Mouse (Mus musculus): ENCODE results near the gene Vill.

The Vill gene

DNA sequence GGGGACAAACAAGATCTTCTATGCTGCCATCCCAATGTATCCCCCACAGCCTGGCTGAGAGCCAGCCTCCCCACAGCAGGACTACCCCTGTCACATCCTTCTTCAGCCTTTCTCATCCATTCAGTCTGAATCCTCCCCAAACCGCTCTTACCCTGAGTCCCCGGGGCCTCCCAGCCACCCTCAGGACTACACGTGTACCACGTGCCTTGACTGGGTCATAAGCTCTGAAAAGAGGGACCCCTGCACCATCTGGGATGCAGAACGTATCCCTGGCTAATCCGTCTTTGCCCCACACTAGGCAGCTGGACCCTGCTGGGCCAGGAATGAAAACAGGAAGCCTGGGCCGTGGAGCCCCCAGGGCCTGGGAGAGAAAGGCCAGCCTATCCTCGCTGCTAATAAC lies 29.5 kb downstream of the Vill start:
- DNase-seq = no peak

DNA sequence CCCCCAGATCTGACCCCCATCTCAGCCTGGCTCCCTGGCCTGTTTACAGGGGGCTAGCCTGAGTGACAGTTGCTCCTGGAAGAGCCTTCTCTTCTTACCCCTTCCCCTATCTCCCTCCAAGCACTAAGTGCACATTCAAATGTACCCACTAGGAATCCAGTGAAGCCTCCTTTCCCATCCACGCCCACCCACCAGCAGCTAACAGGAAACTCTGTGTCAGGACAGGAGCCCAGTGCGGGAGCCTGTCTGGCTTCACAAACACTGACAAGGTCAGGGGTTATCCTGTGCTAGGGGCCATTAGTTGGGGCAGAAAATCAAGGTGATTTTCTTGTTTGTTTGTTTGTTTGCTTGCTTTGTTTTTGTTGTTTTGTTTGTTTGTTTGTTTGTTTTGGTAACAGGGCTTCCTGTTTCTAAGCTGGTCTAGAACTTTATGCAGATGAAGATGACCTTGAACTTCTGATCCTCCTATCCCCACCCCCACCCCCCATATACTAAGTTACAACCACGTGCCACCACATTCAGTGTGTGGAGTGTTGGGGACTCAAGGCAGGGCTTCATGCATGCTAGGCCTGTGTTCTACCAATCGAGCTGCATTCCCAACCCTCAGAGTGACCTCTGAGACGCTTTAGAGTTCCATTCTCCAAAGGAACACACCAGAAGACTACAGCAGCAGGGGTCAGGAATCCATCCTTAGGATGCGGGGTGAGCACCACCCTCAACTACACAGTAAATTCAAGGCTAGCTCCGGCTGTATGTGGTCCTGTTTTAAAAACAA lies 30.3 kb downstream of the Vill start:
- DNase-seq = no peak

DNA sequence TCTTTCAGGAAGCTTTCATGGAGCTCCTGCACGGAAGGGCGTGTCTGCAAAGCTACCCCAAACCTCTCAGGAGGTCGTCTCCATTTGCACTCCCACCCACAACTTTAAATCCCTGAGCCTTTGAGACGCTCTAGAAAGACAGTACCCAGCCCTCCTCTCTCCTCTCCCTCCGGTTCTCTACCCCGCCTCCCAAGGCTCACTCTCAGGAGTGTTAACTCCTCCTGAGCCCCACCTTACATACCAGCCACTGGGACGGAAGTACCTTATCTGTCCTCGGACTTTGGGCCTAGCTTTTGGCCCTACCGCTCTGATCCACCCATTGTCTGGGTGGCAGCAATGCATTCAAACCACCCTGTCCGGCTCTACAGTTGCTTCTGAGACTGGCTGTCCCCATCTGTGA lies 31.4 kb downstream of the Vill start:
- no peak for DNase-seq

DNA sequence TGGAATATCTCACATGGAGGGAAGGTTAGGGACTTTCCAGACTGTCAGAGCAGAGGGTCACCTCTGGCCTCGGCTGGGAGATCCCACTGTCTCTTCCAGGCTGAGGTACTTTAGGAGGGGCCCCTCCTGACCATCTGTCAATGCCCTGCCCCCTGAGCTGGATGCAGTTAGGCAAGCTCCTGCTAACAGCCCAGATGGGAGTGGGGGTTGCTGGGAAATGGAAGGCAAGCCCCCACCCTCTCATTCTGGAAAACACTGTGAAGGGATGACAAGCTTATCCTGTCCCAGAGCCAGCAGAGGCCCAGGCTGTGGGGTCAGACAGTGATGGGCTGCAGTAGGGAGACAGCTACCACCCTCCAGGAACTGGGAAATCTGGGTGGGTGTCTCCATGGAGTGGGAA lies 33.9 kb downstream of the Vill start:
- no peak for DNase-seq

DNA sequence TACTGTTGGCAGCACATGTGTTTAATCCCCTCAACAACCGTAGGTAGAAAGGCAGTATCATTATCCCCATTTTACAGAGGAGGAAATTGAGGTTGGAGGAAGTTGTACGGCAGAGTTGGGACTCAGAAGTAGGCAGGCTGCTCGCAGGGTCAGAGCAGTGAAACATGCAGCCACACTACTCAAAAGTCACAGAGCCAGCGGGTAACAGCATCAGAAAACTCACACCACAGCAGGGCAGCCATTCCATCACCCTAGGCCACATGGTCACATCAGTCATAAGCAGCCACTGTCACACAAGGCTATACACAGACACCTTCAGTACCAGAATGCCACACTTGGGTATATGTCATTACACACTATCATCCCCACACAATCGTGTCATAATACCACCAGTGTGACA lies 34.7 kb downstream of the Vill start:
- DNase-seq = no peak

DNA sequence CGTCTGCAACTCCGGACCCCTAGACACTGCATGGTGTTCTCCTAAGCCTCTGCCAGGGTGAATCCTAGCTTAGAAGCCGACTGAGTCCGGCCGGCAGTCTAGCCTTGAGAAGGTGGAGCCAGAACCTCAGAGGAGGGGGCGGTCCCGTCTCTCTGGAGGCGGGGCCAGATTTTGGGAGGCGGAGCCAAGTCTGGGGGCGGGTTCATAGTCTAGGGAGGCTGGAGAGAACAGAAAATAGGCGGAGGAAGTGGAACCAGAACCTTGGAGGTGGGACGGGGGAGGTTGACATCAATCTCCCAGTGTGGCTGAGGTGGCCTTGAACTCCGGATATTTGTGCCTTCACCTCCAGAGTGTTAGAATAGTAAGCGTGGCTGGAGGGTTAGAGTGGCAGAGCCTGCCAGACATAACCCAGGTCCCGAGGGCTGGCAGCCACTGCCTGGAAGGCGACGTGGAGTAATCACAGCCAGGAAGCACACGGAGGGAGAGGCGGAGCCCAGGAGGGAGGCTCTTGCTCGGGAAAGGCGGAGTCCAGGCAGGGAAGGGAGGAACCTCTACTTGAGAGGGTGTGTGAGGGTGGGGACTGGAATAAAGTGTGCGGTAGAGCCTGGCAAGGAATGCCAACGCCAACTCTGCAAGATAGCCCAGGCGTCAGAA lies 35.7 kb downstream of the Vill start:
- peak; percentile 95 for DNase-seq

DNA sequence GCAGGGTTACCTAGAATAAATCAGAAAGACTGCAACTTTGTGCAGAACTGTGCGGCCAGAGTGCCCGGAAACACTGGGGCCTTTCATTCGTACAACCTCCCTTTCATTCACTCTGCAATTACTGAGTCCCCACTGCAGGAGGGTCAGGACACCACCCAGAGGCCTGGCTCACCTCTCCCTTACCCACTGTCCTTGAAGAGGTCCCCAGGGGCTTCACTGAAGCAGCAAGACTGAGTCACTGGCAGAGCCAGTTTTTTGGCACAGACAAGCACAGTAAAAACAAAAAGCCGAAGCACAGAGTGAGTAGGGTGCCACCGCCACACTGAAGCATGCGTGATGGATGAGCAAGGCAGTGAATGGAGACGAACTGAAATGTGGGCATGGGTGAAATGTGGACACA lies 36.9 kb downstream of the Vill start:
- DNase-seq = no peak

DNA sequence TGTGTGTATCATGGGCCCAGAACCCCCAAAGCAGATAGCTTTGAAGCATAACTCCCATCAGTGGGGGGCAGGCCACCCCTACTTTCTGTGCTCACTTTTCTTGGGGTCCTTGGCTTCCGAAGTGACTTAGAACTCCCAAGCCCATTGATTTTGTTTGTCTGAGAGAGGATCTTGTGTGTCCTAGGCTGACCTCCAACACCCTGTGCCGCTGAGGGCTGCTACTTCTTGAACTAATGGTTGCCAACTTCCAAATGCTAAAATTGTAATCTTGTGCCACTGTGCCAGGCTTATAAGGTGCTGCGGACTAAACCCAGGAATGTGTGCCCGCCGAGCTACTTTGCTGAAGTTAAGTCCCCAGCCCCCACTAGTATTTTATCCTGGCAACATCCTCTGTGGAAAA lies 37.9 kb downstream of the Vill start:
- DNase-seq = no peak

DNA sequence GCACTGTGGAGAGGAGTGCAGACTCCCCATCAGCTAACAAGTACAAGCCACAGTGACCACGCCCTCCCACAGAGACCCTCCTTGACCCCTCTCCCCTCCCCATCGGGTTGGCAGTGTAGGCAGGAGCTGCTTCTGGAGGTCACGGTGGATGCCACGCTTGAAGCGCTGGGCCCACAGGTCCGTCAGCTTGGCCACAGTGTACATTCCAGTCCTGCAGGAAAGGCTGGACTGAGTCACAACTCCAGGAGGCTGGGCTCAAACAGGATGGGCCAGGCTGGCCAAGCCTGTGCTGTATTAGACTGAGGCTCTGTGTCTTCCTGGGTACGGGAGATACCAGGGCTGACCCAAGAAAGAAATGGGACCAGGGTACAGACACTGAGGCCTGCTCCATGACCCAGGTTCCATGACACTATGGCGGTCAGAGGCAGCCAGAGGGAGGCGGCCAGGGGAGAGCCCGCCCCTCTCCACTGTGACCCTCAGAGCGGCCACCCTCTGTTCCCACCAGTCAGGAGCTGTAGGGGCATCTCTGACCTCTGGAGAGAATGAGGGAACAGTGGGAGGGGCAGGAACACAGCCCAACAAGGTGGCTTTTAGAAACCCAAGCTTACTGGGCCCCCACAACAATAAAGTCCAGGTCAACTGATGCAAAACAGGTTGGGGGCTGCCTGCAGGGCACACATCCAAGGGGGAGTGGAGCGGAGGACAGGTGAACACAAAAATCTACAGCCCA lies 39.2 kb downstream of the Vill start:
- DNase-seq = peak; percentile 30

DNA sequence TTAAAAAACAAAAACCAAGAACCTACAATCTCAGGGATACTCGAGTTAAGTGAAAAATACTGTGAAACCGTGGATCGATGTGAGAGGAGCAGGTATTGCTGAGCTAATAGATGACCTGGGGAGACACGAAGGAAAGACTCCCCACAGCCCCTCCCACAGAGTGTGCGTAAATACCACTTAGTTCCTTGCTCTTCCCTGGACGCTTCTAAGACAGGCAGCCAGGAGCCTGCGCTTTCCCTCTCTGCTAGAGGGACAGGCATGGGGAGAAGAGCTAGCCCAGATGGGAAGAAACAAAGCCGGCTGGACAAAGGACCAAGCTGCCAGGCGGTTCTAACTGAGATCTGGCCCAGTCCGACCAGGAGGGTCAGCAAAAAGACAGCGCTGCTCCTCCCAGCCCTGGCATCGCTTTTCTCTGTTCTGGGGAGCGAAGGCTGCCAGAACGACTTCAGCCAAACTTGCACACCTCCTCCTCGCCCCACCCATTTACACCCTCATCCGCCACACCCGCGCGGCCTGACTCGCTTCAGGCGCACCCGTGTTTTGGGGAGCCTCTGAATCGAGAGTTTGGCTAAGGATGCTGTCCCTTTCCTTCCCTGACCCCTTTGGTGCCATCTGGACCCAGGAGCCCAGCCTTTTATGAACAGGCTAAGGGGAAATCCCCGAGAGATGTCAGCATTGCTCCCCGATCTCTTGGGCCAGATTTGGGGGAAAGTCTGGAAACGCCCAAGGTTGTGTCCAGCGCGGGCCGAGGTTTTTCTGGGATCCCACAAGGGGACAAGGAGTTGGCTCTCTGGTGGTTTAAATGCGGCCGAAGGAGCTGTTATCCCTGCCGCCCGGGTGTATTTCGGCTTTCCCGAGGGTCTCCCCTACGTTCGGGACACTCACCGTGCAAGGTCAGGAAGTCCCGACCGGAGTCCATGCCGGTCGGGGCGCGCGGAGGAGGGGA lies 40.2 kb downstream of the Vill start:
- peak; percentile 51 for DNase-seq

DNA sequence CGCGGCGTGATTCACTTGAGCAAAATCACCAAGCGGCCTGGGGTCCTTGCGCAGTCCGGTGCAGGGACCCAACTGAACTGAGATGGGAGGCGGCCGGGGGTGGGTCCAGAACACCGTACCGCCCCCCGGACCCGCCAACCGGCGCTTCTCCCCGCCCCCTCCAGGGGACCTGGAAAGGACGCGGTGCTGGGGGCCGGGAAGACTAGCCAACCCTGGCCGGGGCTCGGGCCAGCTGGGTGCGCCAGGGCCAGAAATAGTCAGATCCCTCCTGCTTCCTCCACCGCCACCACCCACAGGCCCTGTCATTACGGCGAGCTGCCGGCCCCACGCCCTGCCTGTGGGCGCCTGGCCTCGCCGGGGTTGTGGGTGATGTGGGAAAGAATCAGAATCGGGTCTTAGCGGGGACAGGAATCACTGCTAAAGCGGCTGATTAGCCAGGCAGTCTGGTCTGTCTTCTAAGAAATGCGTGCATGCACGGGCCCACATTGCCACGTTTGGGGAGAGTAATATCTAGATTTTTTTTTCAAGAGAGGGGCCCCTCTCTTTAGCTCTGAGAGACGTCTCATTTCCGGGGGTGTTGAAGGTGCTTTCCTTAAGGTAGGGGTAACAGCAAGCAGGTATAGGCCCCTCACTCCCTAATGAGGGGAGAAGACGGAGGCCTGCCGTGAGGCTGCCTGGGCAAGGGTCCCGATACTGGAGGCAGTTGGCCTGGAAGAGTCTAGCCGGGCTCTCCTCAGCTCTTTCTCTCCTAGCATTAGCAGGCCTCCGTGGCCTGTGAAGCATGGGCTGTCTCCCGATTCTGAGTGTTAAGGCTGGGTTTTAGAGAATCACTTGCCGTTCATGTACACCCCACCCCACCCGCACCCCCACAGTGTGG lies 41.1 kb downstream of the Vill start, which contains the start of gene Plcd1:
Plcd1 (minus strand) TSS at position 84 of the 877 bp plus-strand sequence.
- DNase-seq = peak; percentile 96

DNA sequence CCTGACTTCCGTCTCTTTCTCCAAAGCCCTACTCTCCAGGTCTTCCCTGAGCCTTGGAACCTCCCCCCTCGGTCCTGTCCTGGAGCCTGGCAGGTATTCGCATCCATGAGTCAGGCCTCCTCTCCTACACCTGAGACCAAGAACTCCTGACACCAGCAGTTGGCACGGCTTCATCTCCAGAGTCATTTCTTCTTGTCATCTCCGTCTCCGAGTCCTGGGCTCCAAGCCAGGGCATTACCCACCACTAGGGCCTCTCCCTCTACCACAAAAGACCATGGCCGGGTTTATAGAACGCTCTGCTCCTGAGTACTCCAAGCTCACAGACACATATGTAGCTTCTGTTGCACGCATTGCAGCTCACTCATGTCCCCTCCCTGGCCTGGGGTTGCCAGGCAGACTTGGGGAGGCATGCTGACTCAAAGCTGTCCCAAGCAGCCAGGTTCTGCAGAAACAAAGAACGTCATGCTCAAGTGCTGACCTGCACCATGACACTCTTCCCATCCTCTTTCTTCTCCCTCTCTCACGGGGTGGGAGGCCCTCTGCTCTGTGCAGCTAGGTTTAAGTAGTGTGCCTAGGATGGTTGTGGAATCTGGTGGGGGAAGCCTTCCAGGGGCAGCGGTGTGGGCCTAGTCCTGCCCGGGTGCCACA lies 42.0 kb downstream of the Vill start:
- DNase-seq = no peak

DNA sequence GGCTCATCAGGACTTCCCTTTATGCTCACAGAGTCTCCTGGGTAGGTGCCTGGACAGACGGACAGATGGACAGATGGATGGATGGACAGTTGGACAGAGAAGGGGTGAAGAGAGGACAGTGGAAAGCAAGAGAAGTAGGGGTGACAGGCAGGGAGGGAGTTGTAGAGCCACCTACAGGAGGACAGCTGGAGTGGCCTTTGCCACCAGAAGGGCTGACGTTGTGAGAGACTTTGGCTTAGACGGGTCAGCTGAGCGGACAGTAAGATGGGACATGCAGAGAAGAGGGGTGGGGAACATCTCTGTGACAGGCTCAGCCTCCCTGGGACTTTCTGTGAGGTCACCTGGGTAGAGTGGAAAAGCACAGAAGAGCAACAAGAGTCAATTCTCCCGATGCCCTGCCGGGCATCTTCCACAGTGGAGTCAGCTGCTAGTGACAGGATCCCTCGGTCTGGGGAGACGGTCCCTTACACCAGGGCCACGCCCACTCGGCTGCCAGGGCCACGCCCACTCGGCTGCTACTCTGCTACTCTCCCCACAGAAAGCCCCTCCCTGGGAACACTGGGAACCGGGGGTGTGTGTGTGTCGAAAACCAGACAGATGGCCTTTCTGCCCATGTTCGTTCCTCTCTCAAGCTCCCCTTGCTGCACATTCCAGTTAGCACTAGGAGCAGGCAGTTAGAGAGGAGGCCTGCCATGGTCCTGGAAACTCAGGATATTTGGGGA lies 47.8 kb downstream of the Vill start:
- peak; percentile 70 for DNase-seq

DNA sequence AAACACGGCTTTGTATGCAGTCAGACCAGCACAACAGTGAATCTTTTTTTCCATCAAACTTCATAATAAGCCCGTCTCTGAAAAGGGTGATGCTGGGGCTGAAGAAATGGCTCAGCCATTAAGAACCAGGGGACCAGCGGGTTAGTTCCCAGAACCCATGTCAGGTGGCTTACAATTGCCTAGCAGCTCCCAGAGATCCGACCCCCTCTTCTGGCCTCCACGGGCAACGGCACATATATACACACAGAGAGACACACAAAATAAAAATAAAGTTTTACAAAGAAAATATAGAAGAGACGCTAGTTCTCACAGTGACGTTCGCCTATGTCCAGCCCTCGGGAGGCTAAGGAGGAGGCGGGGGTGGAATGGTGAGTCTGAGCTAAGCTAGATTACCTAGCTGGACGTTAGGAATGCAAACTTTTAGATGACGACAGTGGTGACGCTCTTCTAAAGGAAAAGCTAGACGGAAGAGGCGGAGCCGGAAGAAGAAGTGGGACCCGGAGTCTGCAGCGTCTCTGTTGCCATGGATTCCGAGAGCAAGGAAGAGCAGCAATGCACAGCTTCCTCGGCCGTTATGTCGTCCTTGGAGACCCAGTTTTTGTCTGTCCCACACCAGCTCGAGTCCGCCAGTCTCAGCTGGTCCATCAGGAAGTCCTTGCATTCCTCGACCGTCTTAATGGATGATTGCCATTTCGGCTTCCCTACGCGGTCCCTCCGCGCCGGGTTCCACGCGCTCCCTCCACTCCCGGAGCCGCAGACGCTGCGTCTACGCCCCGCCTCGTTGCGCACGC lies 49.6 kb downstream of the Vill start, which contains the start of gene Dlec1:
Dlec1 (plus strand) TSS at position 487 of the 791 bp plus-strand sequence.
- DNase-seq = peak; percentile 88

DNA sequence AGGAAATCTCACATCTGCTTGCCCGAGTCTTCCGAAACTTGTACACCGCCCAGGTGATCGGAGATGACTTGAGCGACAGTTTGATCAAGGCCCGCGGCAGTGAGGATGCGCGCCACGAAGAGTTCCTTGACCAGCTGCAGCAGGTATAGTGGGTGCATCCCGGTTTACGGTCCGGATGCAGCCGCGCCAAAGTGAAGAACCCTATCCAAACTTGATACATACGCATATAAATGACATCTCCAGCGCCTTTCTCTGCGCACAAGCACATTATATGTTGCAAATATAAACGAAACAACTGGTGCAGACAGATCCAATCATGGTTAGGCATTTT lies 50.2 kb downstream of the Vill start:
- DNase-seq = no peak

DNA sequence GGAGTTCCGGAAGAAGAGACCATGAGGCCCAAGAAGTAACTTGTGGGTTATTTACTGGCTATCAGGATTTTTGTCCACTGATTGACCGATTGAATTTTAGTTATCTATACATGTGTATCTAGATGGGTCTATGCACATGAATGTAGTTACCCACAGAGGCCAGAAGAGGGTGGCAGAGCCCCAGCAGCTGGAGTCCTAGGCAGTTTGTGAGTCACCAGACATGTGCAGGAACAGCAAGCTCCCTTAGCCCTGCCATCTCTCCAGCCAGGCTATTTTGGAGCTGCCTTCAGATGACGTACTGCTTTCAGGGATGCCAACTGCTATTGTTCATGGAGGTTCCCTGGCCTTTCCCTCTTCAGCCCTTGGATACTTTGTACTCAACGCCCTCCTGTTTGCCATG lies 55.0 kb downstream of the Vill start:
- peak; percentile 62 for DNase-seq

DNA sequence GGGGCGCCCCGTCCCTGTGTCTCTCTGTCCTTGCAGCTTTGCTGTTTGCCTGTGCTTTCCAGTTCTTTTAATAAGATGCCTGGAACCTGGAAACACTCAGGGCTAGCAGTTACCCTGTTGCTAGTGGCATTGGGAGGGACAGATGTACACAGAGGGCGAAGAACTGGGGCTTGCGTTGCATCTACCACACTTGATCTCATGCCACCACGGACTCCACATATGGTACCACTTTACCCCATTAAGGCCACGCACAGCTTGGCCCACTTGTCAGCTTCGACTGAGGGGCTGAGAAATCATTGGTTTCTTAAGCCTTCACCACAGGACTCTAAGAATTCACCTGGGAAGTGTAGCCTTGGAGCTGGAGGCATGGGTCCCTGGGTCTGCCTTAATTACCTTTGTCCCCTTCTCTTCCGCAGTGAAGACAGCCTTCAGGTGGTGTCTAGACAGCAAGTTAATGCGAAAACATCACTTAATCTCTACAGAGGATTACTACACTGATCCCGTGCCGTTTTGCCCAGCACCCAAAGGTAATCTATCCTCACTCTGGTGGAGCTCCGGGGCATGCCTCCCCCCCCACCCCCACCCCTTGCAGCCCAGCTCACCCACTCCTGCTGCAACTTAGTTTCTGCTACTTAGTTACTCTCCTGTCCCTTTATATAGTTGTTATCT lies 57.2 kb downstream of the Vill start:
- DNase-seq = no peak

DNA sequence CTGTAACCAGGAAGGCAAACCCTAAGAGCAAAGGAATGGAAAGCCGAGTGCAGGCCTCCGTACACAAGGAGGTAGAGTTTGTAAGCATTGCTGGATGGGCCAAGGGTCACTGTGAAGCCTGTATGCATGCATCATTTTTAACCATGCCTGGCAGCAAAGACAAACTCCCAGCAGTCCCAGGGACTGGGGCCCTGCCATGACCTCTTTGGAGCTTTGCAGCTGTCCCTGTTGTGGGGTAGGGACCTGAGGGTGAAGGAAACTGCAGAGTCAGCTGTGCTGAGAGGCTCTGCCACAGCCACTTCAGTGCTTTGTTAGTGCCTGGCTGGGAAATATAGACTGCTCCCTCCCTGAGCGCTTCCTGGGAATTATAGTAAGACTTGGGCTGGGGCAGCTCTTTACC lies 58.1 kb downstream of the Vill start:
- peak; percentile 35 for DNase-seq

DNA sequence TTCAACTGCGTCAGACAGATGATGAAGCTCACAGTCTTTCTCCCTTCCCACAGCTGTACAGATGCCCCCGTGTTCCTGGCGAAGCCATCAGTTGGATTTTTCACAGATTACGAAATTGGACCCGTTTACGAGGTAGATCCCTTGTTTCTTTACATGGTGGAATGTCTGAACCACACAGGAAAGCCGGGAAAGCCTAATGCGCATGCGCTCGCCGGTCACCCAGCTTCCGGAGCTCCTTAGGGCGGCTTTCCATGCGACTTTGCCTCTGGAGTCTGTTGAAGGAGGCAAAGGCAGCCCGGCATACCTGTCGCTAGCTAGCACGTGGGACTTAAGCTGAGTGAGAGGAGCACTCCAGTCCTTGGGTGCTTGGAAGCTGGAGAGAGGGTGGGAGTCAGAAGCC lies 62.3 kb downstream of the Vill start:
- no peak for DNase-seq
